Mouse (Mus musculus) cerebellum, postnatal 25 days (tissue): ENCODE results near the gene Tgfbr1.

Experiments
- DNase-seq, 2 experiments: peaks; one replicate each; pipeline ENCODE4 v3.0.0; 2021; ENCODE audit warnings: mixed read lengths in 2 of 2

Gene Tgfbr1

GRCm38 (mm10) chr4:47424376-47424775, 71.4 kb downstream of the Tgfbr1 start:
- DNase-seq, result no peak

- no peak for DNase-seq
Measured at GRCm38 (mm10) chr4:47425247-47425830, 72.3 kb downstream of the Tgfbr1 start.

- DNase-seq, result no peak
Measured at GRCm38 (mm10) chr4:47427606-47428005, 74.6 kb downstream of the Tgfbr1 start.

GRCm38 (mm10) chr4:47430557-47430956, 77.5 kb downstream of the Tgfbr1 start:
- no peak for DNase-seq

- no peak for DNase-seq
Measured at GRCm38 (mm10) chr4:47431081-47431480, 78.1 kb downstream of the Tgfbr1 start.

- no peak for DNase-seq
Measured at GRCm38 (mm10) chr4:47432766-47433165, 79.7 kb downstream of the Tgfbr1 start.

GRCm38 (mm10) chr4:47435131-47435530, 82.1 kb downstream of the Tgfbr1 start:
- no peak for DNase-seq

- DNase-seq, result no peak
Measured at GRCm38 (mm10) chr4:47435566-47436360, 82.7 kb downstream of the Tgfbr1 start.

GRCm38 (mm10) chr4:47437365-47438340, 84.6 kb downstream of the Tgfbr1 start:
- peak; percentile 91 to 93 for DNase-seq

- DNase-seq, result no peak
Measured at GRCm38 (mm10) chr4:47438956-47439355, 85.9 kb downstream of the Tgfbr1 start.

- DNase-seq, result no peak
Measured at GRCm38 (mm10) chr4:47440951-47441350, 87.9 kb downstream of the Tgfbr1 start.

- no peak for DNase-seq
Measured at GRCm38 (mm10) chr4:47448526-47448925, 95.5 kb downstream of the Tgfbr1 start.

- no peak for DNase-seq
Measured at GRCm38 (mm10) chr4:47449116-47449515, 96.1 kb downstream of the Tgfbr1 start.

- no peak for DNase-seq
Measured at GRCm38 (mm10) chr4:47449586-47450522, 96.8 kb downstream of the Tgfbr1 start.
